Mouse (Mus musculus): ENCODE results near the gene Gm15013. TPM values are rescaled to one million over a fixed set of nuclear protein-coding genes. Genes with fewer than 3 reads are reported as not detected.
"Not testable (repeated sequence)": the region's sequence is repeated elsewhere in the genome, so short reads cannot be mapped to it uniquely, and the experiment has no call there.

Gene Gm15013
- polyA plus RNA-seq (2014; fragmentation: Nextera tagmentation; extraction: Ambion mirVana): not detected in 2 replicates

DNA sequence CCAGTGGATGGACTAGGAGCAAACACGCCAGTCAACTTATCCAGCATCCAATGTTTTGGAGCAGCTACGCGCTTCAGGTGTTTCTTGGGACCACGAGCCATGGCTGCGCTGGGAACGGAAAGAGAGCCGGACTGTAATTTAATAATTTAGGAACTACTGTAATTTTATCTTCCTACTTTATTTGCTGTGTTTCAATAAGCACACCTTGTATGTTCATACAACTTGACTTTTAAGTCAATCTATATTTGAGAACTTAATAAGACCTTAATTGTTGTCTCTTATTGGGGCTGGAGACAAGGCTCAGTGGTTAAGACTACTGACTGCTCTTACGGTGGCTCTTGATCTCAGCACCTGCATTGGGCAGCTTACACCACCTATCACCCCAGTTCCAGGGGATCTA lies at the start of gene Gm15013:
Gene Gm15013, minus strand, starts transcription at position 101 of the 400 bp plus-strand sequence.
- Histone ChIP-seq H3K9me3 (ENCODE audit: control insufficient read depth, low read length) (no peaks in the 10 kb centered on the region), H3K36me3 (ENCODE audit: control insufficient read depth, insufficient read depth, low read length) (no peaks in the 10 kb centered on the region), H3K4me3 (replicated peaks; ENCODE audit: low read depth, low read length) (no peak within 1 kb of the TSS), H3K27me3 (ENCODE audit: control insufficient read depth, insufficient read depth, low read length) (no peaks in the 10 kb centered on the region), H3K4me1 (ENCODE audit: control insufficient read depth, insufficient read depth, low read length) (no peaks in the 10 kb centered on the region), H3K27ac (replicated peaks; ENCODE audit: low read depth, low read length) (no peak within 1 kb of the TSS), H3K4me2 (ENCODE audit: low read length) (no peak within 1 kb of the TSS), H3K9ac (replicated peaks; ENCODE audit: low read length) (no peak within 1 kb of the TSS)
- WGBS: 97% methylated on average over 8 of the region's 8 CpGs
- ATAC-seq (ENCODE audit: low FRiP score, low TSS enrichment) (no peak), DNase-seq (no peak)

DNA sequence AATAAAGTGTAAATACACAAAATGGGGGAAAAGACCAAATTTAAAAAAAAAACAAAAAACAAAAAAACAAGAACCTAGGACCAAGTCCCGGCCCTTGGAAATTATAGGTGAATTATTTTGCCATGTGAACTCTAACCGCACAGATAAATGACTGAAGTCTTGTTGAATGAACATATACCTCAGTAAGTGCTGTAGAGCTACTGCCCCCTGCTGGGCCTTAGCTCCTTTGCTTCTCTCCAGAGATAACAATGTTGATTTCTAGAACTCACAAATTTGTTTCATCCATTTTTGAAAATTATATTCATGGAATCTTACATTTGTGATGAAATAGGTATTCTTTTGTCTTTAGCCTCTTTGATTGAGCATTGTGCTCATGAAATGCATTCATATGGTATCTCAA lies 48.3 kb upstream of the Gm15013 start:
- ATAC-seq (ENCODE audit: low FRiP score, low TSS enrichment) (no peak), DNase-seq (peak; percentile 58)
- no peak overlapping the region for H3K27ac ChIP-seq (replicated peaks; ENCODE audit: low read depth, low read length)
- H3K4me2 ChIP-seq (ENCODE audit: low read length): no peak overlapping the region
- no peaks in the 10 kb centered on the region for H3K36me3 ChIP-seq (ENCODE audit: control insufficient read depth, insufficient read depth, low read length)
- no peaks in the 10 kb centered on the region for H3K4me1 ChIP-seq (ENCODE audit: control insufficient read depth, insufficient read depth, low read length)
- no peaks in the 10 kb centered on the region for H3K27me3 ChIP-seq (ENCODE audit: control insufficient read depth, insufficient read depth, low read length)
- H3K9ac ChIP-seq (replicated peaks; ENCODE audit: low read length): no peak overlapping the region
- no peak overlapping the region for H3K4me3 ChIP-seq (replicated peaks; ENCODE audit: low read depth, low read length)
- H3K9me3 ChIP-seq (ENCODE audit: control insufficient read depth, low read length): no peaks in the 10 kb centered on the region
- 88% methylated on average over 2 of the region's 2 CpGs for WGBS

DNA sequence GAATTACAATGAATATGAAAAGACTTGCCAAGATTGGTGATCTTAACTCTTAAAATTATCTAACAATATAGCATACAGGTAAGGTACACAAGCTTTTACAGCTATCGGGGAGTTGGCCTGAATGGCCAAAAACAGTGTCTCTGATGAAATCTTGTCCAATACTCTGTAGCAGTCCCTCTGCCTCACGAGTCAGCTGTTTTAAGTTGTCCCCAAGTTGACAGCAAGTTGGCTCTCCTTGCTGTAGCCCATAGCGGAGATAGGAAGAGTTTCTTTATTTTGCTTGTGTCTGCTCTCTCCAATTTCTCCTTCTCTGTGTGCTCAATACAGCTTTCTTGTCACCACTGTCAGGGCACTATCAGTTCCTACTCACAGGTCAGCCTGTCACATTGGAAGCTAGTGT lies 44.4 kb upstream of the Gm15013 start:
- not testable (repeated sequence) for H3K9ac ChIP-seq (replicated peaks; ENCODE audit: low read length); H3K9me3 ChIP-seq (ENCODE audit: control insufficient read depth, low read length); H3K27ac ChIP-seq (replicated peaks; ENCODE audit: low read depth, low read length); H3K4me1 ChIP-seq (ENCODE audit: control insufficient read depth, insufficient read depth, low read length); H3K4me2 ChIP-seq (ENCODE audit: low read length); H3K36me3 ChIP-seq (ENCODE audit: control insufficient read depth, insufficient read depth, low read length); H3K4me3 ChIP-seq (replicated peaks; ENCODE audit: low read depth, low read length); DNase-seq; ATAC-seq (ENCODE audit: low FRiP score, low TSS enrichment); H3K27me3 ChIP-seq (ENCODE audit: control insufficient read depth, insufficient read depth, low read length)
- WGBS: 75% methylated on average over 3 of the region's 3 CpGs

DNA sequence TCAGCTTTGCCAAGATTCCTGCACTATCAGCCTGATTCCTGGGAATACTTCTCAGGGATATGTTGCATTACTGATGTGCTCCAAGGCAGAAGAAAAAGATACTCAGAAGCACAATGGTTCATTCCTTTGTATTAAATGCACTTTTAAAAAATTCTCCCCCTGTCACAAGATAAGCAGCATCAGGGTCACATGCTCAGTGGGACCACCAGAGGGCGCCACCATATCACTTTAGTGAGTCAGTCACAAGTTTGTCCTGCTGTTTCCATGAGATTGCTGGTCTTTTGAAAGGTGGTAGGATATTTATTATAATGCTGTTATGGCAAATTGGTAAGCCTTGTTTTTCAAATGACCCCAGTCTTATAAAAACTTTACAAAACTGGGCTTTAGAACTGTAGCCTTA lies 37.6 kb upstream of the Gm15013 start:
- Histone ChIP-seq H3K4me3 (replicated peaks; ENCODE audit: low read depth, low read length) (no peak overlapping the region), H3K9ac (replicated peaks; ENCODE audit: low read length) (no peak overlapping the region), H3K4me1 (ENCODE audit: control insufficient read depth, insufficient read depth, low read length) (no peaks in the 10 kb centered on the region), H3K27me3 (ENCODE audit: control insufficient read depth, insufficient read depth, low read length) (no peaks in the 10 kb centered on the region), H3K27ac (replicated peaks; ENCODE audit: low read depth, low read length) (no peak overlapping the region), H3K4me2 (ENCODE audit: low read length) (no peak overlapping the region), H3K9me3 (ENCODE audit: control insufficient read depth, low read length) (no peaks in the 10 kb centered on the region), H3K36me3 (ENCODE audit: control insufficient read depth, insufficient read depth, low read length) (no peaks in the 10 kb centered on the region)
- ATAC-seq (ENCODE audit: low FRiP score, low TSS enrichment) (no peak), DNase-seq (peak; percentile 81)
- WGBS: 4% methylated on average over 1 of the region's 1 CpGs

DNA sequence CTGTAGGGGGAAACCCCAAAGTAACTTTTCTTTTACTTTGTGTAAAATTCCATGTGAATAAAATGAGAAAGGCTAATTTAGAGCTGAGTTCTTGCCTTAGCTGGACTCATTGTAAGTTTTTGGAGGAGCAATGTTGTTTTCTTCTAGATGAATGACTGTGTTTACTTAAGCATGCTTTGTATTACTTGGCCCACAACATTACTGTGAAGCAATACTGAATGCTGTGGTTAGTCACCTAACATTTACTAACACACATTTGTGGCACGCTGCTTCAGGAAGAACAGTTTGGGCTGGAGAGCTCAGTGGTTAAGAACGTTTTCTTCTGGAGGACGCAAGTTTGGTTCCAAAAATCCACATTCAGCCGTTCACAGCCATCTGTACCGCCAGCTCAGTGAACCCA lies 22.8 kb upstream of the Gm15013 start:
- H3K4me2 ChIP-seq (ENCODE audit: low read length): no peak overlapping the region
- H3K4me3 ChIP-seq (replicated peaks; ENCODE audit: low read depth, low read length): no peak overlapping the region
- H3K4me1 ChIP-seq (ENCODE audit: control insufficient read depth, insufficient read depth, low read length): no peaks in the 10 kb centered on the region
- DNase-seq: no peak
- H3K27ac ChIP-seq (replicated peaks; ENCODE audit: low read depth, low read length): no peak overlapping the region
- no peak for ATAC-seq (ENCODE audit: low FRiP score, low TSS enrichment)
- H3K9ac ChIP-seq (replicated peaks; ENCODE audit: low read length): no peak overlapping the region
- H3K9me3 ChIP-seq (ENCODE audit: control insufficient read depth, low read length): no peaks in the 10 kb centered on the region
- WGBS: 90% methylated on average over 5 of the region's 5 CpGs
- no peaks in the 10 kb centered on the region for H3K27me3 ChIP-seq (ENCODE audit: control insufficient read depth, insufficient read depth, low read length)
- no peaks in the 10 kb centered on the region for H3K36me3 ChIP-seq (ENCODE audit: control insufficient read depth, insufficient read depth, low read length)

DNA sequence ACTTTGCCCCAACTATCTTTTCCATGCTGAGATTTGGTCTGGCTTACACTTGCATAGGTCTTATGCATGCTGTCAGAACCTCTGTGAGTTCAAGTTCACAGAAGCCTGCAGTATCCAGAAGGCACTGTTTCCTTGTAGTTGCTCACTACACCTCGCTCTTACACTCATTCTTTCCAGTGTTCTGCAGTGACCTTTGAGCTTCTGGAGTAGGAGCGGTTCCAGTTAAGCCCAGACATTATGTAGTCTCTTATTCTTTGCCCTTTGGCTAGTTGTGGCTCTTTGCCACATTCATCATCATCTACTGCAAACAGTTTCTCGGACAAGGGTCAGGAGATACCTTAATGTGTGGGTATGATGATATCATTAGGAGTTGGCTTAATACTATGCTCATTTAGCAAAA lies 16.3 kb upstream of the Gm15013 start:
- DNase-seq (no peak), ATAC-seq (ENCODE audit: low FRiP score, low TSS enrichment) (no peak)
- Histone ChIP-seq H3K27ac (replicated peaks; ENCODE audit: low read depth, low read length) (no peak overlapping the region), H3K9me3 (ENCODE audit: control insufficient read depth, low read length) (no peaks in the 10 kb centered on the region), H3K36me3 (ENCODE audit: control insufficient read depth, insufficient read depth, low read length) (no peaks in the 10 kb centered on the region), H3K4me1 (ENCODE audit: control insufficient read depth, insufficient read depth, low read length) (no peaks in the 10 kb centered on the region), H3K27me3 (ENCODE audit: control insufficient read depth, insufficient read depth, low read length) (peaks cover 3% of the 10 kb centered on the region; the same call in 1 of the 2 replicates), H3K4me3 (replicated peaks; ENCODE audit: low read depth, low read length) (no peak overlapping the region), H3K4me2 (ENCODE audit: low read length) (no peak overlapping the region), H3K9ac (replicated peaks; ENCODE audit: low read length) (no peak overlapping the region)
- WGBS: 87% methylated on average over 3 of the region's 3 CpGs

DNA sequence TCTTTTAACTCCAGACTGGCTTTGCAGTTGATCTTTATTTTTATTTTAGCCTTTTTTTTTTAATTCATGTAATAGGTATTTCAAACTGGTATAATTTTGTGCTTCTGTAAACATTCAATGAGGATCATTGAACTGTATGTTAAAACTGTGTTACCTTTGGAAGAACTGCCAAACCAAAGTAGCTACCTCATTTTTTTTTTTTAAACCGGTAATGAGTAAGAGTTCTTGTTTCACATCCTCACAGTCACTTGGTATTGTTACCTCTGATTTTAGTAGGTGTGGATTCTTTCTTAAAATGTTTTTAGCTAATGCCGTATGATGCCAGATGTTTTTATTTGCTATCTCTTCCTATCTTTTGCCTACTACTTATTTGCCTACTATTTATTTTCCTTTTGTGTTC lies 8.1 kb upstream of the Gm15013 start:
- DNase-seq: no peak
- Histone ChIP-seq H3K36me3 (ENCODE audit: control insufficient read depth, insufficient read depth, low read length) (no peaks in the 10 kb centered on the region), H3K4me1 (ENCODE audit: control insufficient read depth, insufficient read depth, low read length) (no peaks in the 10 kb centered on the region), H3K27me3 (ENCODE audit: control insufficient read depth, insufficient read depth, low read length) (no peaks in the 10 kb centered on the region), H3K27ac (replicated peaks; ENCODE audit: low read depth, low read length) (no peak overlapping the region), H3K9ac (replicated peaks; ENCODE audit: low read length) (no peak overlapping the region), H3K4me2 (ENCODE audit: low read length) (no peak overlapping the region), H3K4me3 (replicated peaks; ENCODE audit: low read depth, low read length) (no peak overlapping the region), H3K9me3 (ENCODE audit: control insufficient read depth, low read length) (no peaks in the 10 kb centered on the region)
- 94% methylated on average over 2 of the region's 2 CpGs for WGBS
- ATAC-seq (ENCODE audit: low FRiP score, low TSS enrichment): no peak

DNA sequence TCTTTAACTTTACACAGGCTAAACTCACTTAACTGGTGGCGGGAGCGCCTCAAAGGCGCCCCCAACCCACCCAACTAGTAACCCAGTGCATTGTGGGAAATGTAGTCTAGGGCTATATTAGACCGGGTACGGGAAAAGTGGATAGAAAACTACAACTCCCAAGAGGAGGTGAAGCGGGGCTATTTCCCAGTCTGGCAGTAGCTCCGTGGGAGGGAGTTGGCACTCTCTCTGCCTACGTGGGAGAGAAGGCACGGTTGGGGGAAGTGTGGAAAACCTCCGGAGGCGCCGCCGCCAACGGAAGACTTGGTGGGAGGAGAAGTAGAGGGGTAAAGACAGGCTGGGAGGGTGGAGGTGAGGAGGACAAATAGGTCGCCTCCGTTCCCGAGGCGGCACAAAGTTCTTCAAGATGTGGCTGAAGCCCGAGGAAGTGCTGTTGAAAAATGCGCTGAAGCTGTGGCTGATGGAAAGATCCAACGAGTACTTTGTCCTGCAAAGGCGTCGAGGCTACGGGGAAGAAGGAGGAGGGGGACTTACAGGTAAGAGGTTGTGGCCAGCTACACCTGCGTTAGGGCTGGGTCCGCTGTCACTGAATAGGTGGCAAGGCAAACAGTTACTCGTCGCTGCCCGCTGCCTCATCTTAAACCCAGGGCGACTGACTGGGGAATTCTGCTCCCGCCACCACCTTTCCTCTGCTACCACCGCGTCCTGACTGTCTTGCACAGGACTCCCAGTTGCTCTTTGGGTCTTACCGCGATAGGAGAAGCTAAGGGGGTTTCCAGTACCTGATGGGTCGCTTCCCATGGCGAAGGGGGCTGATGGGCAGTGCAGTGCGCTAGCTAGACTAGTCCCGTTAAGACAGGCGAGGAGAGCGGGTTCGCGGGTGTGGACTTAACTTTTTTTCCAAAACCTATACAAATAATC lies 29.2 kb downstream of the Gm15013 start, which contains the start of gene Tbc1d8b:
Gene Tbc1d8b, plus strand, starts transcription at position 222 of the 921 bp plus-strand sequence.
- Histone ChIP-seq H3K4me3 (replicated peaks; ENCODE audit: low read depth, low read length) (peak within 1 kb of the TSS; percentile 44), H3K4me2 (ENCODE audit: low read length) (peak within 1 kb of the TSS; percentile 68), H3K27me3 (ENCODE audit: control insufficient read depth, insufficient read depth, low read length) (0 out of 2 replicates have a peak, but pooled peaks cover 3% of the 10 kb centered on the region), H3K4me1 (ENCODE audit: control insufficient read depth, insufficient read depth, low read length) (no peaks in the 10 kb centered on the region), H3K36me3 (ENCODE audit: control insufficient read depth, insufficient read depth, low read length) (no peaks in the 10 kb centered on the region), H3K27ac (replicated peaks; ENCODE audit: low read depth, low read length) (no peak within 1 kb of the TSS), H3K9me3 (ENCODE audit: control insufficient read depth, low read length) (no peaks in the 10 kb centered on the region), H3K9ac (replicated peaks; ENCODE audit: low read length) (peak within 1 kb of the TSS; percentile 31; the same call in 1 of the 2 replicates)
- ATAC-seq (ENCODE audit: low FRiP score, low TSS enrichment) (peak; percentile 99), DNase-seq (peak; percentile 91)
- WGBS: 13% methylated on average over 43 of the region's 43 CpGs

DNA sequence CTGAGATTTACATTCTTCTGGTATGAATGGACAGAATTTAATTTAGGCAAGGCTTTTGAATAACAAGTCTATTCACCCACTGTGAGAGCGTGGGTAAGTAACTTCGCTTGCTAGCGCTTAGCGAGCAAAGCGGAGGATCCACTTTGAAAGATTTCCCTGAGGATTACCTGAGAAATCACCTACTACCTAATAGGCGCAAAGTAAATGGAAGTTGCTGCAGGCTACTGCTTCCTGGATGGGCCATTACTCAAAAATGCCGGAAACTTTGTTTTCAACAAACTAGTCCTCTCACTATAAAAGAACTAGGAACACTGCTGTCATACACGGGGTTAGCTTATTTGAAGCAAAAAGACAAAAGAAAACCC lies 29.9 kb downstream of the Gm15013 start:
- Histone ChIP-seq H3K4me2 (ENCODE audit: low read length) (peak overlapping the region; percentile 68), H3K9me3 (ENCODE audit: control insufficient read depth, low read length) (no peaks in the 10 kb centered on the region), H3K36me3 (ENCODE audit: control insufficient read depth, insufficient read depth, low read length) (no peaks in the 10 kb centered on the region), H3K9ac (replicated peaks; ENCODE audit: low read length) (no peak overlapping the region), H3K4me1 (ENCODE audit: control insufficient read depth, insufficient read depth, low read length) (no peaks in the 10 kb centered on the region), H3K4me3 (replicated peaks; ENCODE audit: low read depth, low read length) (peak overlapping the region; percentile 44), H3K27ac (replicated peaks; ENCODE audit: low read depth, low read length) (no peak overlapping the region), H3K27me3 (ENCODE audit: control insufficient read depth, insufficient read depth, low read length) (0 out of 2 replicates have a peak, but pooled peaks cover 3% of the 10 kb centered on the region)
- 18% methylated on average over 8 of the region's 8 CpGs for WGBS
- no peak; the same call in 1 of the 2 replicates for ATAC-seq (ENCODE audit: low FRiP score, low TSS enrichment)
- no peak for DNase-seq

Data from midbrain, embryonic 14.5 days (tissue).